Mouse (Mus musculus) 3134 (cell line): Measurements from ENCODE around the gene Gpr3.

Experiments
- DNase-seq: peaks from one replicate; pipeline ENCODE4 v3.0.0-alpha.2; 2011; ENCODE audit warnings: low spot score; ENCODE audit not compliant: insufficient read length; ENCODE audit errors: extremely low read depth

Gpr3 gene

GRCm38 (mm10) chr4:133234771-133235170 lies 22.4 kb upstream of the Gpr3 start:
- no peak for DNase-seq

GRCm38 (mm10) chr4:133233285-133233976 lies 21.1 kb upstream of the Gpr3 start:
- DNase-seq = no peak

GRCm38 (mm10) chr4:133229582-133229981 lies 17.2 kb upstream of the Gpr3 start:
- no peak for DNase-seq

GRCm38 (mm10) chr4:133227636-133228035 lies 15.3 kb upstream of the Gpr3 start:
- no peak for DNase-seq

DNA sequence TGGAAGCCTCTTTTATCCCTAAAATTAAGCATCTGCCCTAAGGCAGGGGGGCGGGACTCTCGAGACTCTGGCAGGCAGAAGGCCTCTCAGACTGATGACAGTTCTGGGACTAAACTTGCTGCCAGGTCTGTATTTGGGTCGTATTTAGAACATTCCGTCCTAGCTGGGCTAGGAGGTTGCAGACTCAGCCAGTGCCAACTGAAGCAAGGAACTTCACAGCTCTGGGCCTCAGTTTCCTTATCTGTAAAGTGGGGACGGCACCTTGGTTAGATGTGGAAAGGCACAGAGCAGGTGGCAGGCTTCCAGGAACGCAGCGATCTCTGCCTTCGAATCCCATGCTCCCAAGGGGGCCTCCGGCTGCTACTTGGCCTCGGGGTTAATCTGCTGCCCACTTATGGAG lies 13.7 kb upstream of the Gpr3 start:
- no peak for DNase-seq

GRCm38 (mm10) chr4:133223875-133224274 lies 11.5 kb upstream of the Gpr3 start:
- DNase-seq = no peak

GRCm38 (mm10) chr4:133221701-133222100 lies 9.4 kb upstream of the Gpr3 start:
- no peak for DNase-seq

GRCm38 (mm10) chr4:133220656-133221055 lies 8.3 kb upstream of the Gpr3 start:
- no peak for DNase-seq

DNA sequence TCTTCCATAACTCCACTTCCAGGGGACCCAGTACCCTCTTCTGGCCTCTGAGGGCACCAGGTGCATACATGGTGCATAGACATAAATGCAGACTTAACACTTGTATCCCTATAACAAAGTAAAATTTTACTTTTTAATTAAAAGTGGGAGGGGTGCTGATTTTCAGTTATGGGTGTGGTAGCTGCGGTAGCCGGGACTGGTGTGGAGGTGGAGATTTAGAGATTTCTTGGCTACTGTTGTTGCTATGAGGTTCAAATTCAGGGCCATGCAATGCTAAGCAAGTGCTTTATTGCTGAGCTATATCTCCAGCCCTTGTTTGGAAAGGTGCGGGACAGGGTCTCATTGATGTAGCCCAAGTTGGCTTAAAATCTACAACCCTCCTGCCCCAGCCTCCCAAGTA lies 6.4 kb upstream of the Gpr3 start:
- no peak for DNase-seq

- no peak for DNase-seq
Measured at GRCm38 (mm10) chr4:133217641-133218040, 5.3 kb upstream of the Gpr3 start.

DNA sequence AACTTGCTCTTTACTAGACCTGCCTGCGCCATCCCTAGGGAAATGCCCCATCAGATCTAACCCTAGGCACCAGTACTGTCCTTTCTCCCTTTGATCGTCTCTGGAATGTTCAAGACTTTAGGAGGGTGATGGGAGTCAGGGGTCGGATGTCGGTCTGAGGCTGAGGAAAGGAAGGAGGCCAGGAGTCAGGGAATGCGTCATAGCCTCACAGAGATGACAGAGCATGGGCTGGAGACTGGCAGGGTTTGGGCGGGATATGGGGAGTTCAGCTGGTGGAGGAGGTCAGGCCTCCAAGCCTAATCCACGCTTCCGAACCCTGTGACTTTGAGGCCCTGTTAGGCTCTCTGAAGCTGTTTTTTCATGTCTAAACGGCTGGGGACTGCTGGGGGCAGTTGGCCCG lies 1.3 kb upstream of the Gpr3 start:
- peak; percentile 52 for DNase-seq

DNA sequence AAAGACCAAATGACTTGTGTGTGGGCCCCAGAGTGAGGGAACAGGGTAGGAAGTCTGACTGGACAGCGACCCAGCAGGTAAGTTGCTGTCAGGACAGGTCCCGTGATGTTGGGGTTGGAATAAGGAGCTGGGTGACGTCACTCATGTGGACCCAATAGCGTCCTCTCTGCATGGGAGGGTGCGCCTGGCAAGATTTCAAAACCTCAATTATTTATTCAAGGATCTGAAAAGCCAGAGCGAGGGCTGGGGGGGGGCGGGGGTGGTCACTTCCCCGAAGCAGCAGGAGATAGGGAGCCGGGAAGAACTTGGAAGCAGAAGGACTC lies 893 bp upstream of the Gpr3 start:
- no peak for DNase-seq

GRCm38 (mm10) chr4:133212562-133213267 lies 379 bp upstream of the Gpr3 start:
- DNase-seq = peak; percentile 76

DNA sequence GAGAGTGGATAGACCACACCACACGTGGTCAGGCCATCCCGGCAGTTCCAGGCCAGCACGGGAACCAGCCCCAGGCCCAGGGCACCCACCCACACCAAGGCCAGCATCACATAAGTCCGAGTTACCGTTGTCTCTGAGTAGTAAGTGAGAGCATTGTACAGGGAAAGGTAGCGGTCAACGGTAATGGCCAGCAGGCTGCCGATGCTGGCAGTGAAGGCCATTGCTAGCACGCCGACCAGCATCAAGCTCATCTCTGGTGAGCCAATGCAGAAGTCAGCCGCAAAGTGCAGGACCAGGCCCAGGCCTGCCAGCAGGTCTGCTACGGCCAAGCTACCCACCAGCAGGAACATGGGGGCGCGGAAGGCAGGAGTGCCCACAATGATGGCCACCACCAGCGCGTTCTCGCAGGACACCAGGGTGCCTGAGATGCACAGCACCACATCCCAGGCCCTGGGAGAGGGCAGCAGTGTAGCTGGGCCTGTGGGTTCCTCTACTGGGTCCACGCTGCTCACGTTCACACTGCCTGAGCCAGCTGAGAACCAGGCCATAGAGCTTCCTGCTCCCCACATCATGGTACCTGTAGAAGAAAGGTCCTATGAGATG lies 1.4 kb downstream of the Gpr3 start:
- no peak for DNase-seq

DNA sequence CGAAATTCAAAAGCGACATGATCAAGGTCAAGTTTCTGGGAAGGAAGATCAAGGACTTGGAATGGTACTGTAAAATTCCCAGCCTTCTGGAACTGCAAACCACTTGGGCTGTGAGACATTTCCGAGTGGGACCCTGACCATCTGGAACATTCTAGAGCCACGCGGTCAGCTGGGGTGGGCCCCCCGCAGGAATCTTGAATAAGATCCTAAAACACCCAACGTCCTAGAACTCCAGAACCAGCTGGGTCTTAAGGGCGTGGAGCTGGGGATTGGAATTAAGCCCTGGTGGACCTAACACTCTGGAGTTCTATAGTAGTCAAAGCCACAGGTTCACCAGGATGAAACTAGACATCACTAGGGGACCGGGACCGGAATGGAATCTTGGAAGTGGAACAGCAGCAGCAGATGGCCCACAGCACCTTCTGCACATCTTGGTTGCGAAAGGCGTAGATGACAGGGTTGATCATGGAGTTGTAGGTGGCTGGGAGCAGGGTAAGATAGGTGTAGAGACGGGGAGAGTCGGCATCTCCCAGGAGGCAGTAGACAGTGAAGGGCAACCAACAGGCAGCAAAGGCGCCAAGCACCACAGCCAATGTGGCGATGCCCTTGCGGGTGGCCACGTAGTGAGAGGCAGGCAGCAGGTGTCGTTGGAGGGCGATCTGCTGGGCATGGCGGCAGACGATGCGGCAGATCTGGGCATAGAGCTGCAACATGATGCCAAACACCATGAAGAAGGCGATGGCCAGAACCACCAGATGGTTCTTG lies 2.1 kb downstream of the Gpr3 start:
- no peak for DNase-seq

- peak; percentile 45 for DNase-seq
Measured at GRCm38 (mm10) chr4:133209366-133209765, 3.0 kb downstream of the Gpr3 start.

GRCm38 (mm10) chr4:133204379-133204778 lies 8.0 kb downstream of the Gpr3 start:
- DNase-seq = no peak

- no peak for DNase-seq
Measured at GRCm38 (mm10) chr4:133203591-133203990, 8.7 kb downstream of the Gpr3 start.

GRCm38 (mm10) chr4:133202254-133202653 lies 10.1 kb downstream of the Gpr3 start:
- no peak for DNase-seq

DNA sequence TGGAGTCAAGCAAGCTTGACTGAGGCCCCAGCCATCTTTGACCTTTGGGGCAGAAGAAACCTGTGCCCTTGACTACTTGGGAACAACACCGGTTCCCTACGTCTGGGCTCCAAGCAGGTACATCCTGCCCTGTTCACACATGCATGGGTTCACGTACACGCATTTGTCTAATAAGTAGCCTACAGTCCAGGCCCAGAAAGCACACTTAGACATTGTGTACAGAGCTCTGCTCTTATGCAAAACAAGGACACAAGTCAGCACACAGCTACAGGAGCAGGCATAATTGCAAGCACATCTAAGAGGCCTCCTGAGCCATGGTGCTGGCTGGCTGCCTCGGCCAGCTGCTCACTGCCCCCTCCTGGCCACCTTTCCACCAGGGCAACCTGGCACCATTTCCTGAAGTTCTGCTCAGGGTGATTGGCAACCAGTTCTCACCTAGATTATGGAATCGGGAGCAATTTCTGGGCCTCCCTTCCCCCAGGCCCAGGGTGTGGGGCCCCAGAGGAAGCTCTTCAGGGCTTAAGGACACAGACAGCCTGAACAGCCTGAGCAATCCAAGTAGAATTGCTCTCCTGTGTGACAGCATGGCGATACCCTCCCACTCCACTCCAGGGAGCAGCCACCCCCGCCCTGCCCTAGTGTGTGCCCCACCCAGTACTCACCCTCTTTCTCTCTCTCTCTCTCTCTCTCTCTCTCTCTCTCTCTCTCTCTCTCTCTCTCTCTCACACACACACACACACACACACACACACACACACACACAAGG lies 11.1 kb downstream of the Gpr3 start:
- peak; percentile 49 for DNase-seq

DNA sequence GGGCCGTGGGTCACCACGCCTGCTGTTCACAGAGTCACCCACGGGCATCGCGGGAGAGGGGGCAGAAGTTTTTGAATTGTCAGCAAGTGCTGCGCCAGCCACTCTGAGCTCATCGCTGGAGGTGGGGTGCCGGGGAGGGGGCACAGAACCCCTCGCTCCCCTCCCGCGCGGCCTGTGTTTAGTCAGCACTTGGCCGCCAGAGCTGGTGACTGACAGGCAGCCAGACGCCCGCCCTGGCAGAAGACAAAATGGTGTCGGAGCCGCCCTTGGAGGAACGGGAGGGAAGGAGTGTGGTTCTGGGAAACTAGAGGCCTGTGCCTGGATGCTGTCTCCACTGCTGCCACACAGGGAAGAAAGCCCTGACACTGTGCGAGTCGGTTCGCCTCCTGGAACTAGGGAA lies 12.0 kb downstream of the Gpr3 start:
- DNase-seq = no peak
